Mouse (Mus musculus): ENCODE measurements around the gene Ccnjl.

The Ccnjl gene

GRCm38 (mm10) chr11:43624341-43624740, 95.8 kb downstream of the Ccnjl start:
- ChIA-PET CTCF (no interaction called here), POLR2A (no interaction called here)

- POLR2A ChIA-PET, result interaction anchor here (0.6 to 1.6 kb wide), 21 partner anchors 9 to 1084 kb away, joined by 3 to 10 read pairs (median 3); partner anchors contain the start of gene Pwwp2a (in 2 of the 4)
- CTCF ChIA-PET, result interaction anchor here in 2 of 4 experiments (0.9 to 2.3 kb wide), 4 partner anchors 9 to 110 kb away, joined by 3 to 9 read pairs (median 7); no protein-coding TSS in a partner anchor
These were observed 97.8 kb downstream of the Ccnjl start for GRCm38 (mm10) chr11:43626300-43626926.

- CTCF ChIA-PET, result interaction anchor here in 3 of 4 experiments (0.5 to 2.3 kb wide), 7 partner anchors 15 to 133 kb away, joined by 3 to 9 read pairs (median 4); no protein-coding TSS in a partner anchor
- POLR2A ChIA-PET, result interaction anchor here (0.7 to 1.9 kb wide), 14 partner anchors 10 to 203 kb away, joined by 3 to 8 read pairs (median 3); partner anchors contain the start of gene Pwwp2a (in 1 of the 4)
These were observed 98.5 kb downstream of the Ccnjl start for GRCm38 (mm10) chr11:43626927-43627645.

DNA sequence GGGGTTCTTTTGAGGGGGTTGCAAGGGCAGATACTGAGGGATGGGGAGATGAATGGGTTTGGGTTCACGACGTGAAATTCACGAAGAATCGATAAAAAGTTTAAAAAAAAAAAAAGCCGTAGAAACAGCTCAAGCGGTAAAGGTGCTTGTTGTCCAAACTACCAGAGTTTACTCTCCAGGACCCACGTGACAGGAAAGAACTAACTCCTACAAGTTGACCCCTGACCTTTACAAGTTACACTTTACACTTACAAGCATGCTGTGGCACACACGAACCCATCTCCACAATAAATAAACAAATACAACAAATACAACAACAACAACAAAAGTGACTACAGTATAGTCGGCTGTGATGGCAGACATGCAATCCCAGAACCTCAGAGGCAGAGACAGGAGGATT, 103.1 kb downstream of the Ccnjl start:
- POLR2A ChIA-PET, result interaction anchor here in 1 of 4 experiments (1.0 to 3.6 kb wide), 3 partner anchors 23 to 50 kb away, joined by 3 to 17 read pairs (median 9); partner anchors contain the start of gene Pwwp2a
- CTCF ChIA-PET, result no interaction called here

- ChIA-PET CTCF (interaction anchor here in 1 of 4 experiments (0.6 kb wide), 1 partner anchor 13 kb away, joined by 6 read pairs; no protein-coding TSS in a partner anchor), POLR2A (interaction anchor here in 1 of 4 experiments (1.0 to 3.6 kb wide), 4 partner anchors 16 to 49 kb away, joined by 3 to 17 read pairs (median 10); partner anchors contain the start of gene Pwwp2a)
These were observed 104.0 kb downstream of the Ccnjl start for GRCm38 (mm10) chr11:43632566-43632965.

- ChIA-PET CTCF (interaction anchor here in 3 of 4 experiments (0.6 to 1.3 kb wide), 4 partner anchors 12 to 209 kb away, joined by 3 to 7 read pairs (median 5); no protein-coding TSS in a partner anchor), POLR2A (interaction anchor here in 3 of 4 experiments (0.7 to 3.6 kb wide), 12 partner anchors 12 to 261 kb away, joined by 3 to 17 read pairs (median 5); partner anchors contain the start of genes Pttg1 (in 1 of the 3) and Pwwp2a (in 1 of the 3))
These were observed 104.6 kb downstream of the Ccnjl start for GRCm38 (mm10) chr11:43633165-43633564.

DNA sequence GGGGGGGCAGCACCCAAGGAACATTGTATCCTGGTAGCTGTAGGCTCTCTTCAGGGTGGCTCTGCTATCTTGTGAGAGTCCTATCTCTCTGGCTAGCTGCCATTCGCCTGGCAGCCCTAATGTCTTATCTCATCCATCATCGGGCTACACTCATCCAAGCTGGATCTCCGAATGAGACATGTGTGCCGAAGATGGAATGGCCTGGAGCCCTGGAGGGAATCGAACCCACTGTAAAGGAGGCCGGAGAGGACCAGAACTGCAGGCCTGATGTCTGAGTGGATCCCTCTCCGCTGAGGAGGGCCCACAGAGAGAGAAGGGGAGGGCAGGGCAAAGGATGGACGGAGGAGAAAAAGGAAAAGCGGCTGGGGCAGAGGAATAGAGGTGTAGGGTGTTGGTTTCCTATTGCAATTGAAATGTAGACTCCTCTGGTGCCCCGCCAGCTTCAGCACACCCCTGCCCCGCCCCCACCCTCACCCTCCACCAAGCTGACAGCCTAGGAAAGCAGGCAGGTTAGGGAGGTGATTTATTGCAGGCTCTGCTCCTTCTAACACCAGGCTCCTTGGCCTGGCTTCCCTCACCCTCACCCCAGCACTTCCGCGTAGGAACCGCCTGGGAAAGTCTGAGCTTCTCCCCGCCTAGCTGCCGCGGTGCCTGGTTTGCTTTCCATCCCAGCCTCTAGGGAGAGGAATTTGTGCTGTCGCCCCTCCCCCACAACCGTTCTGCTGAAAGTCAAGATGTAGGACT, 105.2 kb downstream of the Ccnjl start:
- ChIA-PET CTCF (interaction anchor here (0.6 to 1.3 kb wide), 4 partner anchors 11 to 210 kb away, joined by 3 to 7 read pairs (median 4); no protein-coding TSS in a partner anchor), POLR2A (interaction anchor here in 3 of 4 experiments (0.5 to 3.6 kb wide), 17 partner anchors 11 to 261 kb away, joined by 3 to 17 read pairs (median 4); partner anchors contain the start of gene Pttg1 (in 1 of the 3))
